Mouse (Mus musculus) limb, embryonic 14.5 days (tissue): ENCODE data around the gene Borcs5. TPM values are rescaled to one million over a fixed set of nuclear protein-coding genes. Genes with fewer than 3 reads are reported as not detected.

Source experiments
- ATAC-seq: fragments of 200-750 bp; cut with Nextera tagmentation; 2 replicates; pipeline ENCODE4 v1.8.0; 2017; ENCODE audit warnings: low read depth, moderate number of reproducible peaks, moderate TSS enrichment; ENCODE audit not compliant: low FRiP score
- DNase-seq: peaks from one replicate; pipeline ENCODE4 v3.0.0-alpha.2; 2015; ENCODE audit warnings: low spot score
- H3K27ac ChIP-seq: fragments of 300-500 bp; sonication (generic); replicated peaks from 2 replicates; pipeline ENCODE4 v1.5.1; 2014; ENCODE audit warnings: low read depth, mild to moderate bottlenecking, low read length, moderate library complexity, mixed read lengths
- H3K27me3 ChIP-seq: fragments of 300-500 bp; sonication (generic); 2 replicates; pipeline ENCODE4 v1.6.1; 2014; ENCODE audit warnings: low read length, mixed read lengths; ENCODE audit not compliant: control insufficient read depth, insufficient read depth
- H3K36me3 ChIP-seq: fragments of 300-500 bp; sonication (generic); 2 replicates; pipeline ENCODE4 v1.6.1; 2014; ENCODE audit warnings: mild to moderate bottlenecking, low read length, moderate library complexity, mixed read lengths; ENCODE audit not compliant: control insufficient read depth, insufficient read depth
- H3K4me1 ChIP-seq: fragments of 300-500 bp; sonication (generic); 2 replicates; pipeline ENCODE4 v1.6.1; 2014; ENCODE audit warnings: antibody characterized with exemption, low read length, mixed read lengths; ENCODE audit not compliant: control insufficient read depth, insufficient read depth
- H3K4me2 ChIP-seq: fragments of 300-500 bp; sonication (generic); replicated peaks from 2 replicates; pipeline ENCODE4 v1.6.1; 2014; ENCODE audit warnings: low read depth, mild to moderate bottlenecking, low read length, moderate library complexity; ENCODE audit not compliant: severe bottlenecking
- H3K4me3 ChIP-seq: fragments of 300-500 bp; sonication (generic); replicated peaks from 2 replicates; pipeline ENCODE4 v1.5.1; 2014; ENCODE audit warnings: low read length
- H3K9ac ChIP-seq: fragments of 300-500 bp; sonication (generic); 2 replicates; pipeline ENCODE4 v1.6.1; 2014; ENCODE audit warnings: mild to moderate bottlenecking, low read depth, low read length, moderate library complexity; ENCODE audit not compliant: severe bottlenecking
- H3K9me3 ChIP-seq: fragments of 300-500 bp; sonication (generic); 2 replicates; pipeline ENCODE4 v1.6.1; 2016; ENCODE audit warnings: low read length; ENCODE audit not compliant: control insufficient read depth
- POLR2A ChIP-seq: fragments of 200-500 bp; IDR thresholded peaks from 2 replicates; pipeline ENCODE4 v1.8.0; 2012; ENCODE audit warnings: inconsistent platforms, mild to moderate bottlenecking, moderate library complexity, borderline replicate concordance; ENCODE audit not compliant: insufficient read depth, insufficient read length; ENCODE audit errors: extremely low read depth
- WGBS: fragments of 180-500 bp; shearing (Covaris S2); extraction: QIAGEN DNeasy Blood & Tissue Kit; methylation state at CpG from one replicate; pipeline ENCODE4 v1.1.7; 2014; 5-methylcytosine and 5-hydroxymethylcytosine counted together
- polyA plus RNA-seq, 2 experiments: library from polyadenylated mRNA; depleted of rRNA in 1 of 2; stranded (reverse) in 1 of 2; unstranded in 1 of 2; fragments of >200 nt; fragmentation: Nextera tagmentation in 1 of 2; extraction: Ambion mirVana in 1 of 2; gene quantifications; 2 replicates each; pipeline versions ENCODE4 v1.2.1 to v1.2.3; 2012 to 2014

Borcs5 gene
- polyA plus RNA-seq, 2 experiments, result 11.4 to 20.5 TPM

- no peak overlapping the region for H3K4me3 ChIP-seq
- H3K27me3 ChIP-seq, result no peaks in the 10 kb centered on the region
- ATAC-seq (no peak), DNase-seq (no peak)
- no peaks in the 10 kb centered on the region for H3K36me3 ChIP-seq
- no peak overlapping the region for H3K4me2 ChIP-seq
- 52% methylated on average over 3 of the region's 3 CpGs for WGBS
- H3K4me1 ChIP-seq, result no peaks in the 10 kb centered on the region
- no peaks in the 10 kb centered on the region for H3K9me3 ChIP-seq
- no peak for TF ChIP-seq POLR2A
- H3K9ac ChIP-seq, result no peak overlapping the region
- no peak overlapping the region for H3K27ac ChIP-seq
Observed at GRCm38 (mm10) chr6:134617589-134617988, 21.7 kb upstream of the Borcs5 start.

DNA sequence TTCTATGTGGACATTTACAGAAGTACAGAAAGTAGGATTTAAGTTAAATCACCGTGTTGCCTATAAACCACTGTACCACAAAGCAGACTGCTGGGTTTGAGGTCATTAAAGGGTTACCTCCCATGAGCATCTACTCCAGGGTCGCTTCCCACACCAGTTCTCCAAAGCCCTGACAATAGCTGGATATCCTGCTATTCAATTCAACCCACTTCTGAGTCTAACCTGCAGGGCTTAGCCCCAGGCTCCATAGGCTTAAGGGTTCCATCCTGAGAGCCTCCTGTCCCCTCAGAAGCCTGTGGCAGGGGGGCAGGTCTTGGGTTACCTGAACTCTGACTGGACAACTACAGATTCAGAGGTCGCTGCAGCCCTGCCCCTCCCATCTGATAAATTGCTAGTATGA is 19.2 kb upstream of the Borcs5 start:
- DNase-seq (no peak), ATAC-seq (no peak)
- WGBS, result 78% methylated on average over 3 of the region's 3 CpGs
- TF ChIP-seq POLR2A, result no peak
- no peak overlapping the region for H3K27ac ChIP-seq
- no peak overlapping the region for H3K9ac ChIP-seq
- H3K4me2 ChIP-seq, result no peak overlapping the region
- H3K9me3 ChIP-seq, result no peaks in the 10 kb centered on the region
- H3K4me3 ChIP-seq, result no peak overlapping the region
- 0 out of 2 replicates have a peak, but pooled peaks cover 2% of the 10 kb centered on the region for H3K4me1 ChIP-seq
- H3K27me3 ChIP-seq, result no peaks in the 10 kb centered on the region
- H3K36me3 ChIP-seq, result no peaks in the 10 kb centered on the region

GRCm38 (mm10) chr6:134620846-134621551 is 18.3 kb upstream of the Borcs5 start:
- no peak overlapping the region for H3K27ac ChIP-seq
- WGBS, result 66% methylated on average over 6 of the region's 6 CpGs
- no peak overlapping the region for H3K4me3 ChIP-seq
- DNase-seq (no peak), ATAC-seq (no peak)
- no peaks in the 10 kb centered on the region for H3K36me3 ChIP-seq
- TF ChIP-seq POLR2A, result no peak
- H3K9ac ChIP-seq, result no peak overlapping the region
- 0 out of 2 replicates have a peak, but pooled peaks cover 2% of the 10 kb centered on the region for H3K4me1 ChIP-seq
- H3K9me3 ChIP-seq, result no peaks in the 10 kb centered on the region
- no peak overlapping the region for H3K4me2 ChIP-seq
- H3K27me3 ChIP-seq, result no peaks in the 10 kb centered on the region

DNA sequence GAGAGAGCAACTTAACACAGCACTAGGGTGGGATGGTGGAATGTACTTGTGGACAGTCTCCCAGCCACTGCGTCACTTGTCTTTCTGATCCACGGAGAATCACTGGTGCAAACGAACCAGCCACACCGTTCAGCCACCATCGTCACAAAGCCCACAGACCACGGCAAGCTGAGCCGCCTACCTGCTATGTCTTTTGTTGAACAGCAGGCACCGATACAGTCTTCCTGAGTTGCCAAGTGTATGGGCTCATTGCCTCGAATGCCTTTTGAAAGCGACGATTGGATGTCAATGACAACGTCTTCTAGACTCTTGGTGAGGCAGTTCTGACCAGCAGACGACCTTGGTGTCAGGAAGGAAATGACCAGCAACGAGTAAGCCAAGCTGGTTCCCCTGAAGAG is 17.8 kb upstream of the Borcs5 start:
- ATAC-seq (no peak), DNase-seq (no peak)
- H3K9me3 ChIP-seq, result no peaks in the 10 kb centered on the region
- no peak overlapping the region for H3K4me3 ChIP-seq
- no peak overlapping the region for H3K27ac ChIP-seq
- no peak overlapping the region for H3K9ac ChIP-seq
- H3K4me2 ChIP-seq, result no peak overlapping the region
- no peak for TF ChIP-seq POLR2A
- H3K4me1 ChIP-seq, result 0 out of 2 replicates have a peak, but pooled peaks cover 2% of the 10 kb centered on the region
- WGBS, result 85% methylated on average over 14 of the region's 14 CpGs
- no peaks in the 10 kb centered on the region for H3K27me3 ChIP-seq
- H3K36me3 ChIP-seq, result no peaks in the 10 kb centered on the region

DNA sequence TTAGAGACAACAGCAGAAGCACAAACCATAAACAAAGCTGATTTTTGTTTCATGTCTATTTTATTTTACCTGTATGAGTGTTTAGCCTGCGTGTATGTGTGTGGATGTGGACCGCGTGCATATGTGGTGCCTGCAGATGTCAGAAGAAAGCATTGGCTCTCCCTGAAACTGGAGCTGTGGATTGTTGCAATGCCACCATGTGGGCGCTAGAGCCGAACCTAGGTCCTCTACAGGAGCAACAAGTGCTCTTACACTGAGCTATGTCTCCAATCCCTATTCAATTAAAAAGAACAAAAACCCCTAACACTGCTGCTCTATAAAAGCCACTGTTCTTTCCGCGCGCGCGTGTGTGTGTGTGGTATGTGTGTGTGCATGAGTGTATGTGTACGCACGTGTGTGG is 13.9 kb upstream of the Borcs5 start:
- Histone ChIP-seq H3K9ac (no peak overlapping the region), H3K4me2 (no peak overlapping the region), H3K36me3 (no peaks in the 10 kb centered on the region), H3K27ac (no peak overlapping the region), H3K4me3 (no peak overlapping the region), H3K9me3 (no peaks in the 10 kb centered on the region), H3K4me1 (0 out of 2 replicates have a peak, but pooled peaks cover 2% of the 10 kb centered on the region), H3K27me3 (no peaks in the 10 kb centered on the region)
- WGBS, result 60% methylated on average over 12 of the region's 12 CpGs
- DNase-seq, result no peak
- TF ChIP-seq POLR2A, result no peak
- no peak; the same call in 1 of the 2 replicates for ATAC-seq

GRCm38 (mm10) chr6:134626564-134626963 is 12.7 kb upstream of the Borcs5 start:
- no peak for TF ChIP-seq POLR2A
- DNase-seq, result no peak
- Histone ChIP-seq H3K4me2 (no peak overlapping the region), H3K4me1 (0 out of 2 replicates have a peak, but pooled peaks cover 2% of the 10 kb centered on the region), H3K9ac (no peak overlapping the region), H3K27ac (no peak overlapping the region), H3K27me3 (peaks cover under 1% of the 10 kb centered on the region; the same call in 1 of the 2 replicates), H3K36me3 (no peaks in the 10 kb centered on the region), H3K9me3 (no peaks in the 10 kb centered on the region), H3K4me3 (no peak overlapping the region)
- no peak for ATAC-seq
- WGBS, result 81% methylated on average over 1 of the region's 1 CpGs
